ENCODE assay signal across 9 mouse cellular contexts in genomic region chr11:103758706-103759105, GRCm38 (mm10). TPM values are rescaled to one million over a fixed set of nuclear protein-coding genes. Genes with fewer than 3 reads are reported as not detected.
A peak's percentile ranks its signal among the peaks of the same experiment; 100 is the strongest.
DNase-seq lines count a peak whose midpoint lies in the region; ATAC-seq and TF ChIP-seq lines count a peak whose summit lies in the region.
"Had no signal": no experiment of that assay in that cellular context is flagged by ENCODE, and none has a peak within 500 bp of the region (broad histone marks: within the 10 kb centered on the region; RNA-seq: fewer than 3 reads in every experiment).

No protein-coding gene starts in this region.

- no peak overlapping the region for H3K27ac ChIP-seq in intestine, postnatal 0 days (ENCODE audit: low read depth, low read length)
- no peak overlapping the region for H3K27ac ChIP-seq in intestine, embryonic 16.5 days (ENCODE audit: low read length)
- no peak overlapping the region for H3K27ac ChIP-seq in limb, embryonic 10.5 days
- H3K27ac ChIP-seq: heart, embryonic 13.5 days had no signal

- WGBS in intestine, postnatal 0 days, result 17% methylated on average over 6 of the region's 6 CpGs
- 12% methylated on average over 6 of the region's 6 CpGs for WGBS in intestine, embryonic 16.5 days
- WGBS in limb, embryonic 10.5 days, result 14% methylated on average over 6 of the region's 6 CpGs

- ATAC-seq in intestine, postnatal 0 days, result no peak
- no peak; the same call in 1 of the 2 replicates for ATAC-seq in intestine, embryonic 16.5 days

- DNase-seq in Muller cell, postnatal 12 days (ENCODE audit: inconsistent ontology term), result peak; percentile 78
- peak; percentile 63 to 68 for DNase-seq in cerebellum, postnatal 36 days
- peak; percentile 79 to 85 for DNase-seq in heart, postnatal 14 days
- DNase-seq in limb, embryonic 10.5 days (ENCODE audit: low spot score), result peak; percentile 91
- peak; percentile 40 for DNase-seq in retina, adult 2 months (ENCODE audit: low read depth, low spot score)
- peak; percentile 87 for DNase-seq in thymus, postnatal 4 days

- H3K27me3 ChIP-seq in intestine, postnatal 0 days (replicated peaks; ENCODE audit: control insufficient read depth, insufficient read depth, low read length), result no peaks in the 10 kb centered on the region
- 0 out of 2 replicates have a peak, but pooled peaks cover 4% of the 10 kb centered on the region for H3K27me3 ChIP-seq in intestine, embryonic 16.5 days (replicated peaks; ENCODE audit: control insufficient read depth, insufficient read depth, low read length)
- H3K27me3 ChIP-seq in limb, embryonic 10.5 days (ENCODE audit: low read depth, poor library complexity, severe bottlenecking), result peaks cover 21% of the 10 kb centered on the region; the same call in 1 of the 2 replicates

- H3K36me3 ChIP-seq in intestine, postnatal 0 days (ENCODE audit: control insufficient read depth, insufficient read depth), result no peaks in the 10 kb centered on the region
- H3K36me3 ChIP-seq in intestine, embryonic 16.5 days (ENCODE audit: control insufficient read depth, insufficient read depth, low read length), result no peaks in the 10 kb centered on the region
- no peaks in the 10 kb centered on the region for H3K36me3 ChIP-seq in limb, embryonic 10.5 days
- H3K36me3 ChIP-seq: heart, embryonic 13.5 days had no signal

- H3K4me1 ChIP-seq in intestine, postnatal 0 days (replicated peaks; ENCODE audit: control insufficient read depth, insufficient read depth, low read length), result no peaks in the 10 kb centered on the region
- H3K4me1 ChIP-seq in intestine, embryonic 16.5 days (ENCODE audit: control insufficient read depth, insufficient read depth, low read length), result no peaks in the 10 kb centered on the region
- H3K4me1 ChIP-seq in limb, embryonic 10.5 days, result no peaks in the 10 kb centered on the region

- no peak overlapping the region for H3K4me3 ChIP-seq in intestine, postnatal 0 days (ENCODE audit: low read depth, low read length)
- H3K4me3 ChIP-seq in intestine, embryonic 16.5 days (ENCODE audit: low read length), result no peak overlapping the region
- H3K4me3 ChIP-seq in limb, embryonic 10.5 days, result no peak overlapping the region
- H3K4me3 ChIP-seq: heart, embryonic 13.5 days had no signal

- H3K9me3 ChIP-seq in intestine, postnatal 0 days (ENCODE audit: control insufficient read depth), result no peaks in the 10 kb centered on the region
- no peaks in the 10 kb centered on the region for H3K9me3 ChIP-seq in intestine, embryonic 16.5 days (ENCODE audit: control insufficient read depth, low read length)
- H3K9me3 ChIP-seq in limb, embryonic 10.5 days (replicated peaks), result no peaks in the 10 kb centered on the region
- H3K9me3 ChIP-seq: heart, embryonic 13.5 days had no signal

- H3K9ac ChIP-seq in intestine, postnatal 0 days (ENCODE audit: low read depth, low read length), result no peak overlapping the region
- no peak overlapping the region for H3K9ac ChIP-seq in intestine, embryonic 16.5 days (ENCODE audit: low read depth, low read length)
- H3K9ac ChIP-seq: heart, embryonic 13.5 days had no signal

- intact Hi-C loops in heart, postnatal 14 days (cut with DNase I), result loop anchor here (1.0 to 2.0 kb wide), 2 partner anchors 84 to 119 kb away; no protein-coding TSS in a partner anchor

- peak; percentile 94 for TF ChIP-seq CTCF in intestine, postnatal 0 days (IDR thresholded peaks at IDR 0.05; ENCODE audit: low read depth)

- H3K4me2 ChIP-seq in intestine, postnatal 0 days (replicated peaks; ENCODE audit: low read depth), result no peak overlapping the region
- H3K4me2 ChIP-seq in intestine, embryonic 16.5 days (ENCODE audit: low read depth, low read length), result no peak overlapping the region
- H3K4me2 ChIP-seq: heart, embryonic 13.5 days had no signal

RNA-seq across cellular contexts. Expression of gene Wnt9b, which starts 9.1 kb away (rescaled TPM):
- polyA plus RNA-seq in intestine, postnatal 0 days (2015; fragmentation: Nextera tagmentation; extraction: Ambion mirVana), result 0.03 and 0.09 TPM in 2 replicates
- 0.05 and 0.06 TPM in 2 replicates for polyA plus RNA-seq in intestine, embryonic 16.5 days (2015; fragmentation: Nextera tagmentation; extraction: Ambion mirVana)
- total RNA-seq in heart, postnatal 14 days (2021), result under 1 TPM; 0.80 to 0.84 TPM
- 1.1 and 1.2 TPM in 2 replicates for polyA plus RNA-seq in limb, embryonic 10.5 days (2016; fragmentation: Nextera tagmentation; extraction: Ambion mirVana)

RNA-seq across cellular contexts. Expression of gene Wnt3, which starts 15.2 kb away (rescaled TPM):
- polyA plus RNA-seq in intestine, postnatal 0 days (2015; fragmentation: Nextera tagmentation; extraction: Ambion mirVana), result 0.51 and 0.55 TPM in 2 replicates
- polyA plus RNA-seq in intestine, embryonic 16.5 days (2015; fragmentation: Nextera tagmentation; extraction: Ambion mirVana), result 0.39 and 0.51 TPM in 2 replicates
- not detected for total RNA-seq in heart, postnatal 14 days (2021)
- polyA plus RNA-seq in limb, embryonic 10.5 days (2016; fragmentation: Nextera tagmentation; extraction: Ambion mirVana), result 5.3 and 5.8 TPM in 2 replicates
- polyA plus RNA-seq: heart, embryonic 13.5 days had no signal

Comparison
In these comparisons a context has a peak if more than half of its experiments do, and no peak if none do; other contexts are left out.
1. DNase-seq: peak in every context shown above with its lines; median percentile 91 in limb, embryonic 10.5 days; 87 in thymus, postnatal 4 days; 82 in heart, postnatal 14 days; 78 in Muller cell, postnatal 12 days; 66 in cerebellum, postnatal 36 days; 40 in retina, adult 2 months.